Comparison of ENCODE assay signal across 13 mouse cellular contexts in genomic region chr15:99682880-99683279, GRCm38 (mm10). TPM values are rescaled to one million over a fixed set of nuclear protein-coding genes. Genes with fewer than 3 reads are reported as not detected.
DNase-seq lines count a peak whose midpoint lies in the region; ATAC-seq and TF ChIP-seq lines count a peak whose summit lies in the region.
"Had no signal": no experiment of that assay in that cellular context is flagged by ENCODE, and none has a peak within 500 bp of the region (broad histone marks: within the 10 kb centered on the region; RNA-seq: fewer than 3 reads in every experiment).

No protein-coding gene starts in this region.

- H3K27ac ChIP-seq in kidney, postnatal 0 days: no peak overlapping the region
- H3K27ac ChIP-seq in forebrain, embryonic 11.5 days (ENCODE audit: low read depth, low read length): no peak overlapping the region
- H3K27ac ChIP-seq: liver, embryonic 15.5 days had no signal

- H3K27me3 ChIP-seq in kidney, postnatal 0 days (ENCODE audit: insufficient read depth, low read length): no peaks in the 10 kb centered on the region
- H3K27me3 ChIP-seq in E14TG2a.4 (ENCODE audit: insufficient read depth, low read length): no peaks in the 10 kb centered on the region
- no peaks in the 10 kb centered on the region for H3K27me3 ChIP-seq in forebrain, embryonic 11.5 days (ENCODE audit: control insufficient read depth, insufficient read depth, low read length)

- H3K4me2 ChIP-seq in kidney, postnatal 0 days (ENCODE audit: low read length): no peak overlapping the region
- H3K4me2 ChIP-seq in forebrain, embryonic 11.5 days (ENCODE audit: low read depth, low read length, severe bottlenecking): no peak overlapping the region
- H3K4me2 ChIP-seq: liver, embryonic 15.5 days had no signal

- H3K9me3 ChIP-seq in kidney, postnatal 0 days (replicated peaks; ENCODE audit: low read length): no peaks in the 10 kb centered on the region
- H3K9me3 ChIP-seq in E14TG2a.4 (ENCODE audit: low read length): no peaks in the 10 kb centered on the region
- no peaks in the 10 kb centered on the region for H3K9me3 ChIP-seq in forebrain, embryonic 11.5 days (ENCODE audit: control insufficient read depth, low read length)
- H3K9me3 ChIP-seq: liver, embryonic 15.5 days had no signal

- DNase-seq in kidney, postnatal 0 days (ENCODE audit: low spot score): no peak
- no peak for DNase-seq in kidney, adult 9 months
- DNase-seq in 3T3-L1 (ENCODE audit: low read depth, low spot score): peak; percentile 38
- peak; percentile 38 for DNase-seq in c-Kit-positive CD71-positive TER-119-negative erythroid progenitor cells, embryonic 14.5 days (ENCODE audit: low read depth)
- no peak for DNase-seq in frontal cortex, postnatal 14 days (ENCODE audit: low spot score in 2 of 2)
- DNase-seq in forebrain, embryonic 11.5 days (ENCODE audit: low spot score): no peak
- no peak for DNase-seq in frontal cortex, postnatal 25 days (ENCODE audit: low spot score in 2 of 2)
- DNase-seq: cerebellum, postnatal 10 days; heart, adult 18-20 months; right cerebral cortex, adult 18-20 months had no signal

- WGBS in kidney, postnatal 0 days: 91% methylated on average over 7 of the region's 7 CpGs
- WGBS in forebrain, embryonic 11.5 days: 92% methylated on average over 7 of the region's 7 CpGs

- no peaks in the 10 kb centered on the region for H3K36me3 ChIP-seq in kidney, postnatal 0 days (ENCODE audit: insufficient read depth, low read length)
- H3K36me3 ChIP-seq in E14TG2a.4 (ENCODE audit: insufficient read depth, low read length): no peaks in the 10 kb centered on the region
- no peaks in the 10 kb centered on the region for H3K36me3 ChIP-seq in forebrain, embryonic 11.5 days (ENCODE audit: control insufficient read depth, insufficient read depth, low read length)
- H3K36me3 ChIP-seq: liver, embryonic 15.5 days had no signal

- H3K9ac ChIP-seq in kidney, postnatal 0 days (ENCODE audit: low read depth, low read length): no peak overlapping the region
- H3K9ac ChIP-seq in forebrain, embryonic 11.5 days (ENCODE audit: low read length): no peak overlapping the region
- H3K9ac ChIP-seq: liver, embryonic 15.5 days had no signal

- H3K4me3 ChIP-seq in kidney, postnatal 0 days (replicated peaks; ENCODE audit: low read depth, low read length): no peak overlapping the region
- no peak overlapping the region for H3K4me3 ChIP-seq in E14TG2a.4 (replicated peaks; ENCODE audit: low read length)
- H3K4me3 ChIP-seq in forebrain, embryonic 11.5 days (ENCODE audit: low read depth, low read length): no peak overlapping the region
- H3K4me3 ChIP-seq: liver, embryonic 15.5 days had no signal

- no peaks in the 10 kb centered on the region for H3K4me1 ChIP-seq in kidney, postnatal 0 days (replicated peaks; ENCODE audit: insufficient read depth, low read length)
- peaks cover 74% of the 10 kb centered on the region for H3K4me1 ChIP-seq in E14TG2a.4 (replicated peaks; ENCODE audit: low read depth, low read length)
- H3K4me1 ChIP-seq in forebrain, embryonic 11.5 days (replicated peaks; ENCODE audit: control insufficient read depth, insufficient read depth, low read length): no peaks in the 10 kb centered on the region

- TF ChIP-seq CTCF in kidney, postnatal 0 days (IDR thresholded peaks at IDR 0.05; ENCODE audit: low read depth): peak; percentile 50
- TF ChIP-seq CTCF in E14TG2a.4 (conservative IDR thresholded peaks at IDR 0.05; ENCODE audit: low read length): peak; percentile 81

- no peak for ATAC-seq in kidney, postnatal 0 days (replicated peaks; ENCODE audit: low FRiP score, low read depth)
- no peak for ATAC-seq in forebrain, embryonic 11.5 days (replicated peaks; ENCODE audit: low FRiP score)

RNA-seq across cellular contexts. Expression of gene Asic1, which starts 12.7 kb away (rescaled TPM):
- 1.1 and 1.5 TPM in 2 replicates for polyA plus RNA-seq in kidney, postnatal 0 days (2015; fragmentation: Nextera tagmentation; extraction: Ambion mirVana)
- 3.9 and 5.3 TPM in 2 replicates for polyA plus RNA-seq in forebrain, embryonic 11.5 days (2014; fragmentation: Nextera tagmentation; extraction: Ambion mirVana)

RNA-seq across cellular contexts. Expression of gene Smarcd1, which starts 19.0 kb away (rescaled TPM):
- polyA plus RNA-seq in kidney, postnatal 0 days (2015; fragmentation: Nextera tagmentation; extraction: Ambion mirVana): 44.2 and 46.5 TPM in 2 replicates
- polyA plus RNA-seq in forebrain, embryonic 11.5 days (2014; fragmentation: Nextera tagmentation; extraction: Ambion mirVana): 134 and 142 TPM in 2 replicates

RNA-seq across cellular contexts. Expression of gene Gm17349, which starts 22.4 kb away (rescaled TPM):
- not detected in 2 replicates for polyA plus RNA-seq in kidney, postnatal 0 days (2015; fragmentation: Nextera tagmentation; extraction: Ambion mirVana)
- polyA plus RNA-seq in forebrain, embryonic 11.5 days (2014; fragmentation: Nextera tagmentation; extraction: Ambion mirVana): not detected in 2 replicates
- polyA plus RNA-seq: intestine, embryonic 14.5 days; liver, embryonic 15.5 days had no signal

RNA-seq across cellular contexts. Expression of gene Racgap1, which starts 31.4 kb away (rescaled TPM):
- polyA plus RNA-seq in kidney, postnatal 0 days (2015; fragmentation: Nextera tagmentation; extraction: Ambion mirVana): 53.5 and 62.7 TPM in 2 replicates
- 201 and 217 TPM in 2 replicates for polyA plus RNA-seq in forebrain, embryonic 11.5 days (2014; fragmentation: Nextera tagmentation; extraction: Ambion mirVana)

RNA-seq across cellular contexts. Expression of gene Gpd1, which starts 34.4 kb away (rescaled TPM):
- polyA plus RNA-seq in kidney, postnatal 0 days (2015; fragmentation: Nextera tagmentation; extraction: Ambion mirVana): 46.1 and 54.1 TPM in 2 replicates
- polyA plus RNA-seq in forebrain, embryonic 11.5 days (2014; fragmentation: Nextera tagmentation; extraction: Ambion mirVana): 0.35 and 0.53 TPM in 2 replicates

Comparison
In these comparisons a context has a peak if more than half of its experiments do, and no peak if none do; other contexts are left out.
1. DNase-seq: peak in 3T3-L1 (single experiment) and c-Kit-positive CD71-positive TER-119-negative erythroid progenitor cells, embryonic 14.5 days (single experiment); none in kidney, postnatal 0 days (single experiment), kidney, adult 9 months (single experiment), frontal cortex, postnatal 14 days (0 of 2), forebrain, embryonic 11.5 days (single experiment) and frontal cortex, postnatal 25 days (0 of 2).